Mouse (Mus musculus) kidney, postnatal 25 days (tissue): ENCODE measurements at regions not wholly inside any gene's neighbourhood (a gene's known extent, or its start where the extent isn't known, plus 50 kb on each side); places are given as distances from the start of the nearest gene placed in this dataset.

Source experiments
- DNase-seq, 2 experiments: peaks; one replicate each; pipeline ENCODE4 v3.0.0; 2021; ENCODE audit warnings: mixed read lengths in 2 of 2

DNA sequence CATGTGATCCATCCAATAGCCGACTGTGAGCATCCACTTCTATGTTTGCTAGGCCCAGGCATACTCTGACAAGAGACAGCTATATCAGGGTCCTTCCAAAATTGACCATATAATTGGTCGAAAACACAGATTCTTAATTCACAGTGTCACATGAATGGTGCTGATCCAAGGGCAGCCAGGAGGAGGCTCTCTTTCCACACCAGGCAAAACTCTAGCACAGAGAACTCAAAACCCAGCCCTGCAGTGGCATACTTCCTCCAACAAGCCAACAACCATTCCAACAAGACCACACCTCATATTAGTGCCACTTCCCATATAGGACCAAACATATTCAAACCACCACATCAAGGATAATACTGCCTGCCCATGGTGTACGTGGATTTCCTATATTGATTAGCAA, 68.1 kb upstream of the Tas2r118 start:
- DNase-seq: peak; percentile 15 to 31

GRCm38 (mm10) chr6:24026352-24026751, 56.5 kb upstream of the Tas2r118 start:
- DNase-seq: no peak

DNA sequence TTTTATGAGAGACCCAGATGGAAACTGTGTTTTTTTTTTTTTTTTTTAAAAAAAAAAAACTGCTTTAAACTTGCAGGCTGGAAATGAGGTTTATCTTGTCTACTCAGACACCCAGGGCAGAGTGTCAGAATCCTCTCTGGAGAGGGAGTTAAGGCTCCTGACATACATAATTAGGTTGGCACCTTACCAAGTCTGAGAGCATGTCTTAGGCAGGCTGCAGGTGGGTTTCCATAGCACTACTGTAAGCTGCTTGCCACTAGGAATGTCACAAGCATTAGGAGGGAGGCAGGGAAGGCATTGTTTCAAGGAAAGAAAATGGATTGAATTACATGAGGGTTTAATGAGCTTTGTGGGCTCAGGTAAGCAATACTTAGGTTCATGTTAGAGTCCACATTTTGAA, 55.9 kb upstream of the Tas2r118 start:
- no peak for DNase-seq
